Mouse (Mus musculus) left cerebral cortex, postnatal 10 days (tissue): Measurements from ENCODE around the gene Stim2. TPM values are rescaled to one million over a fixed set of nuclear protein-coding genes. Genes with fewer than 3 reads are reported as not detected.

Experiments
- DNase-seq, 2 experiments: peaks; one replicate each; pipeline ENCODE4 v3.0.0; 2021 to 2022; ENCODE audit warnings: low spot score in 2 of 2, mixed read lengths in 1 of 2; ENCODE audit errors: extremely low spot score in 1 of 2
- intact Hi-C: fragments of 180-260 bp; cut with DNase I; formaldehyde crosslinking; loops from one replicate; pipeline ENCODE4 v1.15.1; 2025
- total RNA-seq, 2 experiments: library from RNA; stranded (reverse); gene quantifications; 2 replicates each; pipeline ENCODE4 v1.2.3; 2021

Gene Stim2
- total RNA-seq = 10 to 100 TPM; 43.9 to 52.0 TPM

- intact Hi-C loops = loop anchor here (5.0 to 10.0 kb wide), 2 partner anchors 113 to 114 kb away; no protein-coding TSS in a partner anchor
- DNase-seq = peak; percentile 90 to 95
Observed at GRCm38 (mm10) chr5:53998146-53998742, at the start of gene Stim2. Stim2 (plus strand) TSS chr5:53998499.

- intact Hi-C loops = no loop called here
- DNase-seq = peak in 1 of 2 experiments; percentile 79
Observed at GRCm38 (mm10) chr5:53948606-53949266, 49.6 kb upstream of the Stim2 start.

GRCm38 (mm10) chr5:53950189-53950588, 48.1 kb upstream of the Stim2 start:
- DNase-seq = no peak
- intact Hi-C loops = no loop called here

GRCm38 (mm10) chr5:53953216-53953615, 45.1 kb upstream of the Stim2 start:
- intact Hi-C loops = no loop called here
- DNase-seq = no peak

GRCm38 (mm10) chr5:53953797-53954196, 44.5 kb upstream of the Stim2 start:
- intact Hi-C loops = no loop called here
- no peak for DNase-seq

- no peak for DNase-seq
- intact Hi-C loops = no loop called here
Observed at GRCm38 (mm10) chr5:53955966-53956365, 42.3 kb upstream of the Stim2 start.

GRCm38 (mm10) chr5:53956396-53957314, 41.6 kb upstream of the Stim2 start:
- intact Hi-C loops = no loop called here
- no peak for DNase-seq

- intact Hi-C loops = no loop called here
- DNase-seq = no peak
Observed at GRCm38 (mm10) chr5:53957348-53957747, 41.0 kb upstream of the Stim2 start.

- no peak for DNase-seq
- intact Hi-C loops = no loop called here
Observed at GRCm38 (mm10) chr5:53961229-53961628, 37.1 kb upstream of the Stim2 start.

- no peak for DNase-seq
- intact Hi-C loops = no loop called here
Observed at GRCm38 (mm10) chr5:53961830-53962515, 36.3 kb upstream of the Stim2 start.

GRCm38 (mm10) chr5:53965656-53966055, 32.6 kb upstream of the Stim2 start:
- no peak for DNase-seq
- intact Hi-C loops = no loop called here

- intact Hi-C loops = no loop called here
- no peak for DNase-seq
Observed at GRCm38 (mm10) chr5:53967560-53967959, 30.7 kb upstream of the Stim2 start.

- DNase-seq = no peak
- intact Hi-C loops = no loop called here
Observed at GRCm38 (mm10) chr5:53970178-53970577, 28.1 kb upstream of the Stim2 start.

GRCm38 (mm10) chr5:53971201-53971600, 27.1 kb upstream of the Stim2 start:
- intact Hi-C loops = no loop called here
- no peak for DNase-seq

GRCm38 (mm10) chr5:53972905-53973304, 25.4 kb upstream of the Stim2 start:
- DNase-seq = no peak
- intact Hi-C loops = no loop called here

GRCm38 (mm10) chr5:53976497-53976896, 21.8 kb upstream of the Stim2 start:
- DNase-seq = peak in 1 of 2 experiments; percentile 21
- intact Hi-C loops = no loop called here

- intact Hi-C loops = no loop called here
- DNase-seq = no peak
Observed at GRCm38 (mm10) chr5:53977060-53977459, 21.2 kb upstream of the Stim2 start.

- intact Hi-C loops = no loop called here
- DNase-seq = no peak
Observed at GRCm38 (mm10) chr5:53983358-53983757, 14.9 kb upstream of the Stim2 start.

- DNase-seq = no peak
- intact Hi-C loops = no loop called here
Observed at GRCm38 (mm10) chr5:53985632-53986031, 12.7 kb upstream of the Stim2 start.
